Mouse (Mus musculus) right cerebral cortex, postnatal 14 days (tissue): Measurements from ENCODE around the gene Pim3.

ENCODE experiments used
- DNase-seq: peaks from one replicate; pipeline ENCODE4 v3.0.0; 2022

The Pim3 gene

GRCm38 (mm10) chr15:88837199-88837932, 24.6 kb upstream of the Pim3 start:
- DNase-seq = peak; percentile 64

- no peak for DNase-seq
Measured at GRCm38 (mm10) chr15:88837977-88838376, 24.0 kb upstream of the Pim3 start.

DNA sequence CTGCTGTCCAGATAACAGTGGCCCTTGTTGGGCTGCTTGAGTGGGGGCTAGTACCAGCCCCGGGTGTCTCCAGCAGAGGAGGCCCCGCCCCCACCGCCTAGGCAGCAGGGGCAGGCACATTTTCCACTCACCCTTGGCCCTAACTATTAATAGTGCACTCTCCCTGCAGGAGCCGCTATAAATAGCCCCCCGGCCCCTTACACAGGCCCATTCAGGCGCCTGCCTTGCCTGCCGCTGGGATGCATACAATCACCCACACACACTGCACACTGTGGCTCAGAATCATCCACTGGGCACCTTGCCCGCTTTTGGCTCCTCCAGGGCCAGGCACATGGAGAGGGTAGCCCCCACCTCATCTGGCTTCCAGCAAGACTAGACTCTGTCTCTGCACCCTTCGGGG, 22.7 kb upstream of the Pim3 start:
- DNase-seq = peak; percentile 76

GRCm38 (mm10) chr15:88840126-88840525, 21.9 kb upstream of the Pim3 start:
- no peak for DNase-seq

GRCm38 (mm10) chr15:88841160-88841559, 20.8 kb upstream of the Pim3 start:
- DNase-seq = no peak

DNA sequence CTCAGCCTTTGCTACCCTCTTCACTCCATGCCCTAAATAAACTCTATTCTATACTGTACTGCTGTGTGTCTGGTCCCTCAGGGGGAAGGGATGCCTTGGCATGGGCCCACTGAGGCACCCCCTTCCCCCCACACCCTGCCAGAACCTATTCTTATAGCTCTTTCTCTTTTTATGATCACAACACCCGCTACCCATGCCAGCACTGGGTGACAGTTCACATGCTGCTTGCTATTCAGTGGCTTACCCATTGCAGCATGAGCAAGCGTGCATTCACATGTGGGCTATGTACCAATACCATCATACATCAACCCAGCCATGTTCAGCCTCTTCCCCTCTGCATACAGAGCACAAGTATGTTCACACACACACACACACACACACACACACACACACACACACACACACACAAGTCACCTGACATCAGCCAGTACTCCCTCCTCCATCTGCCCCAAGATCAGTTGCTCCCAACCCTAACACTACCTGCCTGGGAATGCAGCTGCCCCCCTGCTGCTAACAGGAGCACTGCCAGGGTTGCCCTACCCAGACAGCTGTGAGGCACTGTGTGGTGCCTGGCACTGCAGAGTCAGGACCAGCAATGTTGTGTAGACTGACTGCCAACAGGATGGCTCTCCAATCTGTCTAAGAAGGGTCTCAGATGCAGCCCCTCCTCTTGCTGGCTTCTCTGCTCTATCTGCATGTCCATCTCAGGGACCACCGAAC, 20.2 kb upstream of the Pim3 start:
- no peak for DNase-seq

DNA sequence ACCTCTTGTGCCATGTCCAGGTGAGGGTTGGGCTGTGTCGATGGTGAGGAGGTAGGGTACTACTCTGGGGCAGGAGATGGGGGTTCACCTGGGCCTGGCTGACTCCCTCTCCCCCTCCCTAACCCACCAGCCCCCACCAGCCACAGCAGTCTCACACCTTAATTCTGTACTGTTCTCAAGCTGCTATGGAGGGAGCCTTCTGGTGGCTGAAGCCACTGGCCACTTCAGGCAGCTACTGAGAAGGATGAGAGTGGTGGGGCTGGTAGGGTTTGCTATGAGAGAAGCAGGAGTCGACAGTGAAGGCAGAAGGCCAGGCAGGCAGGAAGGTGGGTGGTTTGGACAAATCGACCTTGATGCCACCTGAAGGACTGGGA, 19.7 kb upstream of the Pim3 start:
- DNase-seq = no peak

GRCm38 (mm10) chr15:88843486-88844097, 18.4 kb upstream of the Pim3 start:
- DNase-seq = peak; percentile 44

GRCm38 (mm10) chr15:88844966-88845365, 17.0 kb upstream of the Pim3 start:
- no peak for DNase-seq

DNA sequence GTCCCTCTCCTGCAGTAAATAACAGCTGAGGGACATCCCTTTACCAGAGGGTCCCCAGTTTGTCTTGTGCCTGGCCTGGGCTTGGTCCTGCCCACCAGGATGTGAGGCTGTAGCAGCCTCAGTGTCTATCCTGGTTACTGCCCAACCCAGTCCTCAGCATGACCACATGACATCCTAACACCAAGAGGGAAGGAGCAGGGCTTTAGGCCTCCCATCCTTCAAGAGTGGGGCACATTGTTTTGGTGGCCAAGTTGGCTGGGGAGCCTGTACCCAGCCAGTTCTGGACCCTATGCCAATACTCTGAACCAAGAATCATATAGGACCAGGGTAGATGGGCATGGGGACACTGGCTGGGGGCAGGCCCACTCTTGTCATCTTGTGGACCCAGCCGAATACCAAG, 13.3 kb upstream of the Pim3 start:
- no peak for DNase-seq

DNA sequence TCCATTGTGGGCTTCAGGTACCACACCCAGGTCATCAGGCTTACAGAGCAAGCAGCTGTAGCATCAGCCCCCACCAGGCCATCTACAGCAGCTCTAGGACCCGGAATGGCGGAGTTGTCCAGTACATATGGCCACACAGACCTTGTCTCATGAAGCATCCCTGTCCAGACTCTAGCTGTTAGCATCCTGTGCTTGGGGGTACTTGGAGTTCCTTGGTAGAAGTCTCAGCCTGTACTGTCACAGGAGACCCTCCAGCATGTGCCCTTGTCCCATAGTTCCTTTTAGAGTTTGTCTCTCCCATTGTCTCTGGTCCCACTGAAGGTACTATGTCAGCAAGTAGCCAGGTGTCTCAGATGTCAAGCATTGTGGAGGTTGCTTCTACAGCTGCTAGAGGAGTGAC, 12.4 kb upstream of the Pim3 start:
- no peak for DNase-seq

- DNase-seq = peak; percentile 66
Measured at GRCm38 (mm10) chr15:88850146-88850826, 11.7 kb upstream of the Pim3 start.

GRCm38 (mm10) chr15:88851076-88851475, 10.9 kb upstream of the Pim3 start:
- no peak for DNase-seq

DNA sequence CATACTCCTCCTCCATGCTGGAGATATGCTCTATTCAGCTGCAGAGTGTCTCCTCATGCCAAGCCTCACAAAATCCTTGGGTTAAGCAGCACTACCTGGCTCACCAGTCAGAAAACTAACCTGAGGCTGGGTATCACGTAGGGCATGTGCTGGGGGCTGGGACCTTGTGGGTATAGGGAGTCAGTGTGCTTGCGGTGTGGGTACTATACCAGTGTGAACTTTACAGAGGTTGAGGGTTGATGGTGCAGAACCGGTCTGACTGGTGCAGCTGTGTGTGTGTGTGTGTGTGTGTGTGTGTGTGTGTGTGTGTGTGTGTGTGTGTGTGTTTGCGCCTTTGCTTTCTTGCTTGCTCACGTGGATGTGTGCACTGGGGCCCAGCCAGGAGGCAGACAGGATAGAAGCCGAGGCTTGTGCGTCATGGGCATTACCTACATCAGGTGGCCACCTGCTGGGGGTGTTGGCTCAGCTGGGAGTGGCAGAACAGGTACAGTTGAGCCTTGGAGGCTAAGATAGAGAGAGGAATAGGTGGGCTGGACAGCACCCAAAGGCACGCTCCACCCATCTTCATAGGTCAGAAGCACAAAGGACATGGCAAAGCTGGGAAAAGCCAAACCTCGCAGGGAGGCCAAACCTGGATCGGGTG, 10.4 kb upstream of the Pim3 start:
- no peak for DNase-seq

- DNase-seq = no peak
Measured at GRCm38 (mm10) chr15:88853106-88853505, 8.9 kb upstream of the Pim3 start.

GRCm38 (mm10) chr15:88854119-88854968, 7.6 kb upstream of the Pim3 start:
- DNase-seq = no peak

DNA sequence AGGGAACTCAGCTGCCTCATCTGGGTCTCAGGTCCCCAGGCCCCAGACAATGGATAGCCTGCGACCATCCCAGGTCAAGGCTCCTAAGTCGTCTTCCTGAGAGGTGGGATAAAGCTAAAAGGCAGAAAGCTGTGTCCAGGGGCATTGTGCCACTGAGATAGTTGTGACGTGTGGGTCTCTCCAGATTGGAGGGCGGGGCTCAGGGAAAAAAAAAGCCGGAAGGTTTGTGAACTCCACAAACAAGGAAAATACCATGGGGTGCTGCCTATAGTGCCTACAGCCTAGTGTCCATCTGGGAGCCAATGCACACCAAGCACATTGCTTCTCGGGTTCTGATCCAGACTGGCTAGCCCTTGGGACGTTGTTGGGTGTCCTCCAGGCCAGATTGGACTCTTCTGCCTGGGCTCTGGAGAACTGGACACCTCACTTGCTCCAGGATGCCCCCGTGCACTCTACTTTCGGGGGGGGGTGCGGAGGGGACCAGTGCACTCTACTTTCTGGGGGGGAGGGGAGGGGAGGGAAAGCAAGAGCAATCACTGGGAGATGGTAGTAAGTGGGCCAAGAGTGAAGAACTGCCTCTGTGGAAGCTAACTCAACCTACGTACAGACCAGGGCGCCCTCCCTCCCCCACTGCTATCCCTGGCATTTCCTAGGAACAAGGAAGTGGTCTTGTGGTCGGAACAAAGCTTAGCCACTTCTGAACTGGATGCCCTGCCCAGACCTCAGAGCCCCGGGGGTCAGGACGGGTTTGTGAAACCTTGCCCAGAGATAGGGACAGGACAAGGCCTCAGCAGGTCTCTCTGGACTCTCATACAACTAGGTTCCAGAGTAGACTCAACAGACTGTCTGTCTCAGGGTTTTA, 6.8 kb upstream of the Pim3 start:
- DNase-seq = no peak

DNA sequence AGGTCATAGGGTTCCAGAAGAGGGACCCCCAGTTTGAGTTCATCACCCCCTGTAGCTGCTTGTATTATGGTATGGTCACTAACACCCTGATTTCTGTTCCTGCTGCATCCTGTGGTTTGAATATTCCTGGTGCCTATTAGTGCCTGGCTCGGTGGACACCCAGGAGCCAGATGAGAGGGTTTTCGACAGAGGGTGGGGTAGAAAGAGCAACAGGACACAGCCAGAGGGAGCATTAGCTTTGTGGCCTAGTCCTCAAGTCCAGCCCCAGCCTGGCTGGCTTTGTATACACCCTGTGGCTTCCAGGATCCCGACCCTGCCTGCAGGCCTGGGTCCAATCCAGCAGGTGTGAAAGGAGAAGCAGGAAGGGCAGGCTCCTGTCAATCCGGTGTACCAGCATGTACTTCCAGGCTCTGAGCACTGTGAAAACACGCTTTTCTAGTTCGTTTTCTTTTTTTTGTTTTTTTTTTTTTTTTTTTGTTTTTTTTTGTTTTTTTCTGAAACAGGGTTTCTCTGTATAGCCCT, 6.0 kb upstream of the Pim3 start:
- no peak for DNase-seq

- no peak for DNase-seq
Measured at GRCm38 (mm10) chr15:88856613-88857012, 5.4 kb upstream of the Pim3 start.

- no peak for DNase-seq
Measured at GRCm38 (mm10) chr15:88857361-88857760, 4.6 kb upstream of the Pim3 start.

GRCm38 (mm10) chr15:88858141-88858541, 3.8 kb upstream of the Pim3 start:
- DNase-seq = no peak
